ENCODE assay signal across 7 mouse cellular contexts in genomic region chr13:51756563-51756962, GRCm38 (mm10). TPM values are rescaled to one million over a fixed set of nuclear protein-coding genes. Genes with fewer than 3 reads are reported as not detected.
DNase-seq lines count a peak whose midpoint lies in the region; ATAC-seq and TF ChIP-seq lines count a peak whose summit lies in the region.

No protein-coding gene starts in this region.

- TF ChIP-seq EP300 in liver, postnatal 0 days (IDR thresholded peaks at IDR 0.05; ENCODE audit: low read depth): peak; percentile 38; the same call in 1 of the 2 replicates

- H3K27me3 ChIP-seq in embryonic facial prominence, embryonic 10.5 days (replicated peaks; ENCODE audit: low read depth, poor library complexity, severe bottlenecking): no peaks in the 10 kb centered on the region
- no peaks in the 10 kb centered on the region for H3K27me3 ChIP-seq in liver, postnatal 0 days (ENCODE audit: insufficient read depth, low read length)

- H3K4me3 ChIP-seq in embryonic facial prominence, embryonic 10.5 days: no peak overlapping the region
- H3K4me3 ChIP-seq in liver, postnatal 0 days (ENCODE audit: low read depth, low read length): no peak overlapping the region

- ATAC-seq in liver, postnatal 0 days: peak; percentile 70

- H3K4me1 ChIP-seq in embryonic facial prominence, embryonic 10.5 days: peaks cover 69% of the 10 kb centered on the region
- H3K4me1 ChIP-seq in liver, postnatal 0 days (ENCODE audit: insufficient read depth): peaks cover 36% of the 10 kb centered on the region

- no peak overlapping the region for H3K9ac ChIP-seq in liver, postnatal 0 days (replicated peaks)

- 40% methylated on average over 3 of the region's 3 CpGs for WGBS in embryonic facial prominence, embryonic 10.5 days
- 13% methylated on average over 3 of the region's 3 CpGs for WGBS in liver, postnatal 0 days (ENCODE audit: insufficient replicate concordance)

- no peaks in the 10 kb centered on the region for H3K9me3 ChIP-seq in embryonic facial prominence, embryonic 10.5 days
- no peaks in the 10 kb centered on the region for H3K9me3 ChIP-seq in liver, postnatal 0 days (ENCODE audit: low read length)

- TF ChIP-seq CTCF in liver, postnatal 0 days (IDR thresholded peaks at IDR 0.05; ENCODE audit: low read depth): no peak

- H3K4me2 ChIP-seq in liver, postnatal 0 days (ENCODE audit: low read depth, low read length): 0 out of 2 replicates have a peak overlapping the region, but pooled peaks have one; percentile 6

- H3K27ac ChIP-seq in embryonic facial prominence, embryonic 10.5 days (replicated peaks): 0 out of 2 replicates have a peak overlapping the region, but pooled peaks have one; percentile 0
- peak overlapping the region; percentile 81 for H3K27ac ChIP-seq in liver, postnatal 0 days (ENCODE audit: low read depth)

- H3K36me3 ChIP-seq in embryonic facial prominence, embryonic 10.5 days (replicated peaks): no peaks in the 10 kb centered on the region
- H3K36me3 ChIP-seq in liver, postnatal 0 days (replicated peaks; ENCODE audit: insufficient read depth, low read length): no peaks in the 10 kb centered on the region

- DNase-seq in spleen, postnatal 10 days (ENCODE audit: low spot score in 2 of 2): peak; percentile 33 to 62
- DNase-seq in spleen, postnatal 4 days (ENCODE audit: low spot score in 2 of 2): no peak
- DNase-seq in embryonic facial prominence, embryonic 10.5 days (ENCODE audit: low spot score): peak; percentile 49
- peak; percentile 58 for DNase-seq in liver, postnatal 0 days
- peak; percentile 59 to 70 for DNase-seq in thymus, postnatal 36 days
- no peak for DNase-seq in right cerebral cortex, postnatal 4 days
- DNase-seq in adrenal gland, adult 8-10 months: no peak

RNA-seq across cellular contexts. Expression of gene Sema4d, which starts 37.0 kb away (rescaled TPM):
- polyA plus RNA-seq in embryonic facial prominence, embryonic 10.5 days (2016; fragmentation: Nextera tagmentation; extraction: Ambion mirVana): 6.8 and 7.8 TPM in 2 replicates
- 2.9 and 3.9 TPM in 2 replicates for polyA plus RNA-seq in liver, postnatal 0 days (2015; fragmentation: Nextera tagmentation; extraction: Ambion mirVana)
- total RNA-seq in adrenal gland, adult 8-10 months (2022): 10 to 100 TPM in 3 of 4 experiments, 1 to 10 TPM in 1; 8.9 to 23.2 (median 16.2) TPM

Comparison
In these comparisons a context has a peak if more than half of its experiments do, and no peak if none do; other contexts are left out.
1. DNase-seq: peak in spleen, postnatal 10 days (2 of 2), embryonic facial prominence, embryonic 10.5 days (single experiment), liver, postnatal 0 days (single experiment) and thymus, postnatal 36 days (2 of 2); none in spleen, postnatal 4 days (0 of 2), right cerebral cortex, postnatal 4 days (single experiment) and adrenal gland, adult 8-10 months (single experiment).